Mouse (Mus musculus) forebrain, embryonic 14.5 days (tissue): ENCODE data around the gene Sac3d1. TPM values are rescaled to one million over a fixed set of nuclear protein-coding genes. Genes with fewer than 3 reads are reported as not detected.
A peak's percentile ranks its signal among the peaks of the same experiment; 100 is the strongest.

Source experiments
- ATAC-seq: fragments of 200-750 bp; cut with Nextera tagmentation; 2 replicates; pipeline ENCODE4 v1.8.0; 2017; ENCODE audit warnings: mild to moderate bottlenecking, moderate library complexity
- DNase-seq: peaks from one replicate; pipeline ENCODE4 v3.0.0-alpha.2; 2015; ENCODE audit warnings: low spot score
- H3K27ac ChIP-seq: fragments of 300-500 bp; sonication (generic); 2 replicates; pipeline ENCODE4 v1.5.1; 2014; ENCODE audit warnings: low read depth, mild to moderate bottlenecking, control low read depth, low read length, moderate library complexity
- H3K27me3 ChIP-seq: fragments of 300-500 bp; sonication (generic); replicated peaks from 2 replicates; pipeline ENCODE4 v1.6.1; 2014; ENCODE audit warnings: low read length, control low read depth, mixed read lengths; ENCODE audit not compliant: control insufficient read depth, insufficient read depth
- H3K36me3 ChIP-seq: fragments of 300-500 bp; sonication (generic); 2 replicates; pipeline ENCODE4 v1.6.1; 2014; ENCODE audit warnings: low read length, control low read depth; ENCODE audit not compliant: control insufficient read depth, insufficient read depth
- H3K4me1 ChIP-seq: fragments of 300-500 bp; sonication (generic); 2 replicates; pipeline ENCODE4 v1.6.1; 2014; ENCODE audit warnings: antibody characterized with exemption, low read length, control low read depth; ENCODE audit not compliant: control insufficient read depth, insufficient read depth
- H3K4me2 ChIP-seq: fragments of 300-500 bp; sonication (generic); 2 replicates; pipeline ENCODE4 v1.6.1; 2014; ENCODE audit warnings: mild to moderate bottlenecking, control low read depth, low read length
- H3K4me3 ChIP-seq: fragments of 300-500 bp; sonication (generic); 2 replicates; pipeline ENCODE4 v1.5.1; 2014; ENCODE audit warnings: low read depth, low read length, control low read depth
- H3K9ac ChIP-seq: fragments of 300-500 bp; sonication (generic); 2 replicates; pipeline ENCODE4 v1.6.1; 2014; ENCODE audit warnings: mild to moderate bottlenecking, low read length, control low read depth, moderate library complexity
- H3K9me3 ChIP-seq: fragments of 300-500 bp; sonication (generic); replicated peaks from 2 replicates; pipeline ENCODE4 v1.6.1; 2016; ENCODE audit warnings: low read length, control low read depth, mixed read lengths; ENCODE audit not compliant: control insufficient read depth
- WGBS: fragments of 180-500 bp; shearing (Covaris S2); extraction: QIAGEN DNeasy Blood & Tissue Kit; methylation state at CpG from one replicate; pipeline ENCODE4 v1.1.7; 2014; 5-methylcytosine and 5-hydroxymethylcytosine counted together
- polyA plus RNA-seq: library from polyadenylated mRNA; unstranded; fragments of >200 nt; fragmentation: Nextera tagmentation; extraction: Ambion mirVana; gene quantifications from 2 replicates; pipeline ENCODE4 v1.2.1, GENCODE M21; 2014

Gene Sac3d1
- polyA plus RNA-seq, 1 experiment from 2014 or later, result 56.4 TPM

DNA sequence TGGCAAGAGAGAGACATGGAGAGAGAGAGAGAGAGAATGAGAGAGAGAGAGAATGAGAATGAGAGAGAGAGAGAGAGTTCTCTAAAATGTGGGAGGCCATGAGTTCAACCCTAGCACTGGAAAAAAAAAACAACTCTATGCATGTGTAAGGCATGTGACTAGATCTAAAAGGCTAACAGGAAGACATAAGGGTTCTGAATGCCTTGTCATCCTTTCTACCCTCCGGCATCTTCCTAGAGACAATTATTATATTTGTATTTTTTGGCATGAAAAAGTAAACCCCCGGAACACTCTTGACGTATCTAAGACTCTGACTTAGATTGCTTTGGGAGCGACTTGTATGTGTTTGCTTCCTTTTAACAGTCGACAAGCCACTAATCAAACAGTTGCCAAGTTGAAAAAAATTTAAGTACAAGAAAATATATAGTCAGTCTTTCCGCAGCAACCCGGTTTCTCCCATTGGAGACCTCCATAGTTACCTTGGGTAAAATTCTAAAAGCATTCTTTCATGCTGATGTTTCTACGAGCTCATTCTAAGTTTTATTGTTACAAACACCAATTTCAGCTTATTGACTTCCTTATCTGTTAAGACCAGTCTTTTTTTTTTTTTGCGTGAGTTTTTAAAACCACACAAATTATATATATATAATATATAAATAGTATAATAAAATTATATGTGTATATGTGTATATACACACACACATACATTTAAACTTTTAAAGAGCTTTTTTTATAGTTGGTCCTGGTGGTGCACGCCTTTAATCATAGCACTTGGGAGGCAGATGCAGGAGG, 8.5 kb upstream of the Sac3d1 start:
- ATAC-seq, result no peak
- Histone ChIP-seq H3K27me3 (no peaks in the 10 kb centered on the region), H3K27ac (no peak overlapping the region), H3K4me3 (peak overlapping the region; percentile 46), H3K36me3 (0 out of 2 replicates have a peak, but pooled peaks cover 5% of the 10 kb centered on the region), H3K4me2 (peak overlapping the region; percentile 63), H3K9me3 (no peaks in the 10 kb centered on the region), H3K4me1 (peaks cover 3% of the 10 kb centered on the region; the same call in 1 of the 2 replicates), H3K9ac (peak overlapping the region; percentile 70; the same call in 1 of the 2 replicates)
- WGBS, result 75% methylated on average over 10 of the region's 10 CpGs
- DNase-seq, result no peak

DNA sequence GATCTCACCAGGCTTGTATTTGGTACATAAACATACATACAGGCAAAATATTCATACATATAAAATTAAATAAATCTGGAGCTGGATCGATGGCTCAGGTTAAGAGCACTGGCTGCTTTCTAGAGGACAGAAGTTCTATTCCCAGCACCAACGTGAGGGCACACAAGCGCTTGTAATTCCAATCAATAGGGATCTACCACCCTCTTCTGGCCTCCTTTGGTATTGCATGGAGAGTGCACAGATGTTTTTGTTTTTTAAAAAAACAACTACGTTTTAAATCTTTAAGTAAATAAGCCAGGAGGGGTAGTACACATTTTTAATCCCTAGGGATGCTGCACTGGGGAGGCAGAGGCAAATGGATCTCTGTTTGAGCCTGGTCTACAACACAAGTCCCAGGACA, 7.8 kb upstream of the Sac3d1 start:
- no peak overlapping the region for H3K9ac ChIP-seq
- 0 out of 2 replicates have a peak, but pooled peaks cover 5% of the 10 kb centered on the region for H3K36me3 ChIP-seq
- no peak overlapping the region for H3K4me2 ChIP-seq
- no peak overlapping the region for H3K27ac ChIP-seq
- no peaks in the 10 kb centered on the region for H3K27me3 ChIP-seq
- no peak overlapping the region for H3K4me3 ChIP-seq
- no peaks in the 10 kb centered on the region for H3K9me3 ChIP-seq
- WGBS, result 28% methylated on average over 4 of the region's 4 CpGs
- DNase-seq, result peak; percentile 57
- no peak for ATAC-seq
- H3K4me1 ChIP-seq, result peaks cover 3% of the 10 kb centered on the region; the same call in 1 of the 2 replicates

DNA sequence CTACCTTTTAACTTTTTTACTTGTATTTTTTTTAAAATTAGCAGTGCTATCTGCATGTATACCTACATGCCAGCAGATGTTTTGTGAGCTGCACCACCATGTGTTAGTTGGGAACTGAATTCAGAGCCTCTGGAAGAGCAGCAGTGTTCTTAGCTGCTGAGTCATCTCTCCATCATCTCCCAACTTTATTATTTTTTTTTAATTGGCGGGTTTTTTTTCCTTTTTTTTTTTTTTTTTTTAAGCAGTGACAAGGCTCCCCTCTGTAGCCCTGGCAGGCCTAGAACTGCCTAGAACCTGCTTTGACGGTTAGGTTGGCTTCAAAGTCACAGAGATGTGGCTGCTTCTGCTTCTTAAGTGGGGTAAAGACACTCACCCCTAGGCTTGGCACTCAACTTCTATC, 6.4 kb upstream of the Sac3d1 start:
- no peak overlapping the region for H3K9ac ChIP-seq
- H3K4me3 ChIP-seq, result no peak overlapping the region
- peaks cover 3% of the 10 kb centered on the region; the same call in 1 of the 2 replicates for H3K4me1 ChIP-seq
- DNase-seq (no peak), ATAC-seq (no peak)
- H3K9me3 ChIP-seq, result no peaks in the 10 kb centered on the region
- H3K27me3 ChIP-seq, result no peaks in the 10 kb centered on the region
- WGBS, result 73% methylated on average over 2 of the region's 2 CpGs
- no peak overlapping the region for H3K27ac ChIP-seq
- H3K4me2 ChIP-seq, result no peak overlapping the region
- 0 out of 2 replicates have a peak, but pooled peaks cover 5% of the 10 kb centered on the region for H3K36me3 ChIP-seq

DNA sequence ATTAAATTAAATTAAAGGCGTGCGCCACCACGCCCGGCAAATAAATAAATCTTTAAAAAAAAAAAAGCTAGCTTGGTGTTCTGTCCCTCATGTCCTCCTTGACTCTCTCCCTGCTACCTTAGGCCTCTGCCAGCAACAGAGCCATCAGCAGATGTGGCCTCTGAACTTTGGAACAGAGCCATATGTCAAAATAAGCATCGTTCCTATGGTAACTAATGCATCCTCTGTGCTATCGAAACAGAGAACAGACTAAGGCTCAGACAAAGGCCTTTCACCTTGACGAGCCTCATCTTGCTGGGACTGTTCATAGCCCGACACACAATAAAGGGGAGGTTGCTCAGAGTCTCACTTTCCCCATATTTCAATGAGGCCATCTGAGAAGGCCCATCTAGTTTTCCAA, 4.9 kb upstream of the Sac3d1 start:
- ATAC-seq (no peak), DNase-seq (peak; percentile 35)
- Histone ChIP-seq H3K36me3 (0 out of 2 replicates have a peak, but pooled peaks cover 5% of the 10 kb centered on the region), H3K27me3 (no peaks in the 10 kb centered on the region), H3K27ac (peak overlapping the region; percentile 27; the same call in 1 of the 2 replicates), H3K4me2 (no peak overlapping the region), H3K4me1 (peaks cover 5% of the 10 kb centered on the region; the same call in 1 of the 2 replicates), H3K9me3 (no peaks in the 10 kb centered on the region), H3K9ac (no peak overlapping the region), H3K4me3 (no peak overlapping the region)
- 68% methylated on average over 8 of the region's 8 CpGs for WGBS

DNA sequence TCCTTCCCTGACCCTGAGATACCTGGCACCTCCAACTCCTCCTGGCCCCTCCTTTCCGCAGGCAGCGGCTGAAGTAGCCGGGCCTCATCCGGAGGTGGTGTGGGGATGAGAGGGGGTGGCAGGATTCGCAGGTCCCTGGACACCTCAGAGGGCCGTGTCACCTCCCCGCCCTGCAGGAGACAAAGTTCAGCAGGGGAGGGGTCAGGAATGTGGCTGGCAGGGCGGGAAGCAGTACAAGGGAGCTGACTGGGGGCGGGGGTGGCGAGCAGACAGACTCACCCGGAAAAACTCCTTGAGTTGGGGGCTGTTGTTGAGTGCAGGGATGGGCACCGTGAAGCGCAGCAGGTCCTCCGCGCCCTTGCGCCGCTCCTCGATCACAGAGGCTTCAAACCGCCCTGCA, 3.3 kb upstream of the Sac3d1 start:
- 0 out of 2 replicates have a peak, but pooled peaks cover 5% of the 10 kb centered on the region for H3K36me3 ChIP-seq
- 31% methylated on average over 19 of the region's 19 CpGs for WGBS
- H3K4me1 ChIP-seq, result peaks cover 12% of the 10 kb centered on the region
- DNase-seq (no peak), ATAC-seq (no peak)
- no peak overlapping the region for H3K9ac ChIP-seq
- no peak overlapping the region for H3K4me2 ChIP-seq
- H3K27me3 ChIP-seq, result no peaks in the 10 kb centered on the region
- H3K27ac ChIP-seq, result no peak overlapping the region
- no peak overlapping the region for H3K4me3 ChIP-seq
- no peaks in the 10 kb centered on the region for H3K9me3 ChIP-seq

DNA sequence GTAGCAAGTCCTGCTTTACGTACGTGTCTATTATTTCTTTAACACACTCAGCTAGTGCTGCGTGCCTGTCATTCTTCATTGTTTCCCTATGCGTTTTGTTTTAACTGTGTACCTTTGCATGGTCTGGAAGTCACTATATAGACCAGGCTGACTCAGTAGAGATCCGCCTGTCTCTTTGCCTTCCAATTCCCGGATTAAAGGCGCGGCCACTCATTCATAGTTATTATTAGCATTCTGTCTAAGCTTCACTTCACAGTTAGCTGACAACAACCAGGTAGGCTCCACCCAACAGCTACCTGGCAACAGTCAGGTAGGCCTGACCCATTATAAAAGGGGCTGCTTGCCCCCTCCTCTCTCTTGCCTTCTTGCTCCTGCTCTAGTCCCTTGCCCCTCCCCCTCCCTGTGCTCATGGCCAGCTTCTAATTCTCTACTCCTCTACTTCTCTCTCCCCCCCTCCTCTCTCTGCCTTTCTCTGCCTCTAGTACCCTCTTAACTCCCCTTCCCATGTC, 281 bp upstream of the Sac3d1 start:
- Histone ChIP-seq H3K27me3 (no peaks in the 10 kb centered on the region), H3K4me3 (peak overlapping the region; percentile 81), H3K27ac (peak overlapping the region; percentile 90), H3K9me3 (no peaks in the 10 kb centered on the region), H3K4me2 (peak overlapping the region; percentile 86), H3K36me3 (peaks cover 29% of the 10 kb centered on the region), H3K4me1 (peaks cover 13% of the 10 kb centered on the region), H3K9ac (peak overlapping the region; percentile 86)
- DNase-seq (no peak), ATAC-seq (peak; percentile 54)
- 1% methylated on average over 8 of the region's 8 CpGs for WGBS

DNA sequence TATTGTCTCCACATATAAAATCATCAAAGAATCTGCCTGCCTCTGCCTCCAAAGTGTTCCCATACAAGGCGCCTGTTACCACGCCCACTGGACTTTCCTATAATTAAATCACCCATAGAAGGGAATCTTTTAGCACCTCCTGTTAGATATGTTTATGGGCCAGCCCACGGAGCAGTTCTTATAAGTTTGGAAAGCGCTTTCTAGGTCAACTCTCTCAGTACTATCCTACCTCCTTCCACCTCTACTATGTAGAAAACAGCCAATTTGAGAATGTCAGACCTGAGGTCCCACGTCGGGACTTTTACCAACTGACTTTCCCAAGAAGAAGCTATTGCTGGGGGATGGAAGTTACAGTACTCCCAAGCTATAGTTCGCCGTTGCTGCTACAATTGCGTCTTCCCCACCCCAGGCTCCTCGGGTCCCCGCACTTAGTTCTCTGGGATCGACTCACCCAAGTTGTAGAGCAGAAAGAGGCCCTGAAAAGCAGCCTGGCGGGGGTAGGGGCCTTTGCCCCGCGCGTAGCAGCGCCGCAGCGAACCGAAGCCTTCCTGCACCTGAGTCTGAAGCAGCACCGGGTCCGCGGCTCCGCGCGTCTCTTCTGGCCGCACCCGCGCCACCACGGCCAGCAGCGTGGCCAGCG, 984 bp downstream of the Sac3d1 start:
- Histone ChIP-seq H3K27me3 (no peaks in the 10 kb centered on the region), H3K36me3 (peaks cover 37% of the 10 kb centered on the region), H3K27ac (peak overlapping the region; percentile 90), H3K9me3 (no peaks in the 10 kb centered on the region), H3K4me2 (peak overlapping the region; percentile 86), H3K4me3 (peak overlapping the region; percentile 81), H3K4me1 (peaks cover 13% of the 10 kb centered on the region), H3K9ac (peak overlapping the region; percentile 86)
- WGBS, result 6% methylated on average over 32 of the region's 32 CpGs
- DNase-seq (no peak), ATAC-seq (no peak)

DNA sequence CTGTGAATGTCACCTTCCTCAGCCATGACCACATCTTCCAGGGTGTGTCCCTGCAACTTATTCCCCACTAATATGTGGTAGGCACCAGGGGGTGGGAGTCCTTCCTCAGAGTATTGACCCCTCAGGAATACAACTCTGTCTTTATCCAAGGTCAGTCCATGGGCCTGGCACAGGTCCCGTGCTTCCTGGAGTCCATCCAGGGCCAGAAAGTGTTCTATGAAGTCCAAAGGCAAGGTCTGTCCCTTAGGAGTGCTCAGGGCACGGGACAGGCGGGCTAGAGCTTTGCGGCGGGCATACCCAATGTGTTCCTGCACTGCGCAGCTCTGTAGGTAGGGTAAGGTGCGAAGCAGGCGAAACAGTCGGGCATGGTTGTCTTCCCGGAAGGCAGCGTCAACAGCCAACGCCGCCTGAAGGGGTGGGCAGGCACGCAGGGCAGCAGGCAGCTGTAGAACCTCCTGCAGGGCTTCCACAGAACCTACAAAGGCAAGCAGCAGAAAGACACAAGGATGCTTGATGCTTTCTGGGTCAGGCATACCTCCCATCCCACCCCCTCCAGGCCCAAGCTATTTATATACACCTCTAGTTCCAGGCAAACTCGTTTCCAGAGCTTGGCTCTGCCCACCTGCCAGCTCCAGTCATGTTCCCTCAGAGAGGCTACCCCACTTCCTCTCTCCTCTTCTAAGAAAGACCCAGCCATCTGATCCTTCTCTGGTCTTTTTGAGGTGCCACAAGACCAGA, 2.2 kb downstream of the Sac3d1 start:
- H3K36me3 ChIP-seq, result peaks cover 40% of the 10 kb centered on the region
- DNase-seq, result no peak
- H3K4me1 ChIP-seq, result peaks cover 13% of the 10 kb centered on the region
- no peaks in the 10 kb centered on the region for H3K27me3 ChIP-seq
- 91% methylated on average over 15 of the region's 15 CpGs for WGBS
- no peak overlapping the region for H3K4me3 ChIP-seq
- H3K27ac ChIP-seq, result no peak overlapping the region
- peak overlapping the region; percentile 35 for H3K9ac ChIP-seq
- no peaks in the 10 kb centered on the region for H3K9me3 ChIP-seq
- ATAC-seq, result no peak
- peak overlapping the region; percentile 86 for H3K4me2 ChIP-seq
